Mouse (Mus musculus) heart, embryonic 11.5 days (tissue): ENCODE measurements at regions not wholly inside any gene's neighbourhood (a gene's known extent, or its start where the extent isn't known, plus 50 kb on each side); places are given as distances from the start of the nearest gene placed in this dataset.
"Not testable (repeated sequence)": the region's sequence is repeated elsewhere in the genome, so short reads cannot be mapped to it uniquely, and the experiment has no call there.

Source experiments
- ATAC-seq: fragments of 200-750 bp; cut with Nextera tagmentation; replicated peaks from 2 replicates; pipeline ENCODE4 v1.8.0; 2017; ENCODE audit warnings: moderate library complexity; ENCODE audit not compliant: insufficient number of reproducible peaks, low FRiP score, low TSS enrichment
- H3K27ac ChIP-seq: fragments of 300-500 bp; sonication (generic); 2 replicates; pipeline ENCODE4 v1.5.1; 2014; ENCODE audit warnings: mild to moderate bottlenecking, low read depth, low read length
- H3K27me3 ChIP-seq: fragments of 300-500 bp; sonication (generic); 2 replicates; pipeline ENCODE4 v1.6.1; 2014; ENCODE audit warnings: mild to moderate bottlenecking, low read length, mixed read lengths; ENCODE audit not compliant: control insufficient read depth, insufficient read depth
- H3K36me3 ChIP-seq: fragments of 300-500 bp; sonication (generic); 2 replicates; pipeline ENCODE4 v1.6.1; 2014; ENCODE audit warnings: mild to moderate bottlenecking, low read length, moderate library complexity, mixed read lengths; ENCODE audit not compliant: control insufficient read depth, insufficient read depth
- H3K4me1 ChIP-seq: fragments of 300-500 bp; sonication (generic); 2 replicates; pipeline ENCODE4 v1.6.1; 2014; ENCODE audit warnings: low read length; ENCODE audit not compliant: control insufficient read depth, insufficient read depth
- H3K4me2 ChIP-seq: fragments of 300-500 bp; sonication (generic); 2 replicates; pipeline ENCODE4 v1.6.1; 2014; ENCODE audit warnings: mild to moderate bottlenecking, moderate library complexity
- H3K4me3 ChIP-seq: fragments of 300-500 bp; sonication (generic); 2 replicates; pipeline ENCODE4 v1.5.1; 2014; ENCODE audit warnings: low read depth, low read length
- H3K9ac ChIP-seq: fragments of 300-500 bp; sonication (generic); 2 replicates; pipeline ENCODE4 v1.6.1; 2014; ENCODE audit warnings: mild to moderate bottlenecking, low read depth, low read length, moderate library complexity
- H3K9me3 ChIP-seq: fragments of 300-500 bp; sonication (generic); replicated peaks from 2 replicates; pipeline ENCODE4 v1.6.1; 2016; ENCODE audit warnings: low read length; ENCODE audit not compliant: control insufficient read depth
- WGBS: fragments of 180-500 bp; shearing (Covaris S2); extraction: QIAGEN DNeasy Blood & Tissue Kit; methylation state at CpG from one replicate; pipeline ENCODE4 v1.1.7; 2014; ENCODE audit not compliant: insufficient replicate concordance; 5-methylcytosine and 5-hydroxymethylcytosine counted together

GRCm38 (mm10) chrX:19341231-19342007 lies 139.7 kb downstream of the Tex13c3 start:
- H3K27ac ChIP-seq, H3K27me3 ChIP-seq, H3K4me2 ChIP-seq, ATAC-seq, H3K4me3 ChIP-seq, H3K9ac ChIP-seq, H3K4me1 ChIP-seq, H3K36me3 ChIP-seq, H3K9me3 ChIP-seq: not testable (repeated sequence)
- WGBS = 81% methylated on average over 3 of the region's 3 CpGs

GRCm38 (mm10) chrX:19313286-19313685 lies 167.8 kb downstream of the Tex13c3 start:
- Histone ChIP-seq H3K4me3 (no peak overlapping the region), H3K9me3 (no peaks in the 10 kb centered on the region), H3K36me3 (no peaks in the 10 kb centered on the region), H3K9ac (no peak overlapping the region), H3K4me2 (no peak overlapping the region), H3K27me3 (no peaks in the 10 kb centered on the region), H3K27ac (no peak overlapping the region), H3K4me1 (no peaks in the 10 kb centered on the region)
- no peak for ATAC-seq
- 67% methylated on average over 2 of the region's 2 CpGs for WGBS

GRCm38 (mm10) chrX:19311809-19312559 lies 169.1 kb downstream of the Tex13c3 start:
- Histone ChIP-seq H3K27ac (no peak overlapping the region), H3K4me2 (no peak overlapping the region), H3K36me3 (no peaks in the 10 kb centered on the region), H3K9me3 (no peaks in the 10 kb centered on the region), H3K9ac (no peak overlapping the region), H3K4me1 (no peaks in the 10 kb centered on the region), H3K4me3 (no peak overlapping the region), H3K27me3 (no peaks in the 10 kb centered on the region)
- ATAC-seq = no peak
- WGBS = 69% methylated on average over 1 of the region's 1 CpGs

GRCm38 (mm10) chrX:19311377-19311776 lies 169.7 kb downstream of the Tex13c3 start:
- no peaks in the 10 kb centered on the region for H3K4me1 ChIP-seq
- ATAC-seq = no peak
- no peaks in the 10 kb centered on the region for H3K9me3 ChIP-seq
- no peaks in the 10 kb centered on the region for H3K27me3 ChIP-seq
- no peaks in the 10 kb centered on the region for H3K36me3 ChIP-seq
- no peak overlapping the region for H3K9ac ChIP-seq
- H3K4me3 ChIP-seq = no peak overlapping the region
- H3K4me2 ChIP-seq = no peak overlapping the region
- WGBS = 34% methylated on average over 1 of the region's 1 CpGs
- H3K27ac ChIP-seq = no peak overlapping the region

GRCm38 (mm10) chrX:19288171-19288570 lies 192.9 kb downstream of the Tex13c3 start:
- 86% methylated on average over 2 of the region's 2 CpGs for WGBS
- ATAC-seq = no peak
- H3K4me2 ChIP-seq = no peak overlapping the region

GRCm38 (mm10) chrX:19286431-19286830 lies 194.7 kb downstream of the Tex13c3 start:
- Histone ChIP-seq H3K9ac (no peak overlapping the region), H3K4me3 (no peak overlapping the region), H3K27me3 (no peaks in the 10 kb centered on the region), H3K4me1 (no peaks in the 10 kb centered on the region), H3K4me2 (no peak overlapping the region), H3K27ac (no peak overlapping the region), H3K36me3 (no peaks in the 10 kb centered on the region), H3K9me3 (no peaks in the 10 kb centered on the region)
- 83% methylated on average over 5 of the region's 5 CpGs for WGBS
- no peak for ATAC-seq

More at GRCm38 (mm10) chrX:19288171-19288570, 192.9 kb downstream of the Tex13c3 start:
- Histone ChIP-seq H3K9ac (no peak overlapping the region), H3K9me3 (no peaks in the 10 kb centered on the region), H3K27ac (no peak overlapping the region), H3K36me3 (no peaks in the 10 kb centered on the region), H3K27me3 (no peaks in the 10 kb centered on the region), H3K4me3 (no peak overlapping the region), H3K4me1 (no peaks in the 10 kb centered on the region)

GRCm38 (mm10) chrX:19285773-19286172 lies 195.3 kb downstream of the Tex13c3 start:
- 68% methylated on average over 4 of the region's 4 CpGs for WGBS
- H3K27me3 ChIP-seq = no peaks in the 10 kb centered on the region
- H3K9me3 ChIP-seq = no peaks in the 10 kb centered on the region
- no peak overlapping the region for H3K27ac ChIP-seq
- H3K4me3 ChIP-seq = no peak overlapping the region
- H3K4me2 ChIP-seq = no peak overlapping the region
- ATAC-seq = no peak
- no peaks in the 10 kb centered on the region for H3K36me3 ChIP-seq
- H3K9ac ChIP-seq = no peak overlapping the region
- no peaks in the 10 kb centered on the region for H3K4me1 ChIP-seq

- H3K9me3 ChIP-seq = no peaks in the 10 kb centered on the region
- H3K36me3 ChIP-seq = no peaks in the 10 kb centered on the region
- H3K4me1 ChIP-seq = no peaks in the 10 kb centered on the region
- no peak overlapping the region for H3K4me3 ChIP-seq
- no peak for ATAC-seq
- H3K9ac ChIP-seq = no peak overlapping the region
- no peaks in the 10 kb centered on the region for H3K27me3 ChIP-seq
- 49% methylated on average over 3 of the region's 3 CpGs for WGBS
- no peak overlapping the region for H3K4me2 ChIP-seq
- no peak overlapping the region for H3K27ac ChIP-seq
Measured at GRCm38 (mm10) chrX:19283078-19283477, 198.0 kb downstream of the Tex13c3 start.

GRCm38 (mm10) chrX:19264237-19264636 lies 216.9 kb downstream of the Tex13c3 start:
- Histone ChIP-seq H3K4me1 (no peaks in the 10 kb centered on the region), H3K4me3 (no peak overlapping the region), H3K36me3 (no peaks in the 10 kb centered on the region), H3K4me2 (no peak overlapping the region), H3K9me3 (no peaks in the 10 kb centered on the region), H3K27ac (no peak overlapping the region), H3K9ac (no peak overlapping the region), H3K27me3 (no peaks in the 10 kb centered on the region)
- no peak for ATAC-seq
